Mouse (Mus musculus) midbrain, embryonic 13.5 days (tissue): ENCODE measurements around the gene Prm3. TPM values are rescaled to one million over a fixed set of nuclear protein-coding genes. Genes with fewer than 3 reads are reported as not detected.

Source experiments
- ATAC-seq: fragments of 200-750 bp; cut with Nextera tagmentation; 2 replicates; pipeline ENCODE4 v1.8.0; 2017; ENCODE audit warnings: mild to moderate bottlenecking, moderate TSS enrichment, moderate library complexity
- H3K27ac ChIP-seq: fragments of 300-500 bp; sonication (generic); 2 replicates; pipeline ENCODE4 v1.5.1; 2015; ENCODE audit warnings: inconsistent platforms, mild to moderate bottlenecking, moderate library complexity
- H3K27me3 ChIP-seq: fragments of 300-500 bp; sonication (generic); 2 replicates; pipeline ENCODE4 v1.6.1; 2015; ENCODE audit warnings: mild to moderate bottlenecking, inconsistent platforms
- H3K36me3 ChIP-seq: fragments of 300-500 bp; sonication (generic); 2 replicates; pipeline ENCODE4 v1.6.1; 2015; ENCODE audit warnings: mild to moderate bottlenecking, inconsistent platforms
- H3K4me1 ChIP-seq: fragments of 300-500 bp; sonication (generic); replicated peaks from 2 replicates; pipeline ENCODE4 v1.6.1; 2015; ENCODE audit warnings: inconsistent platforms
- H3K4me2 ChIP-seq: fragments of 300-500 bp; sonication (generic); replicated peaks from 2 replicates; pipeline ENCODE4 v1.6.1; 2015; ENCODE audit warnings: moderate library complexity, mild to moderate bottlenecking, inconsistent platforms
- H3K4me3 ChIP-seq: fragments of 300-500 bp; sonication (generic); replicated peaks from 2 replicates; pipeline ENCODE4 v1.5.1; 2015; ENCODE audit warnings: mild to moderate bottlenecking, inconsistent platforms
- H3K9ac ChIP-seq: fragments of 300-500 bp; sonication (generic); replicated peaks from 2 replicates; pipeline ENCODE4 v1.6.1; 2015; ENCODE audit warnings: mild to moderate bottlenecking, inconsistent platforms
- H3K9me3 ChIP-seq: fragments of 300-500 bp; sonication (generic); 2 replicates; pipeline ENCODE4 v1.6.1; 2016; ENCODE audit warnings: mild to moderate bottlenecking, inconsistent platforms
- WGBS: fragments of 180-500 bp; shearing (Covaris S2); methylation state at CpG from one replicate; pipeline ENCODE4 v1.1.7; 2015; 5-methylcytosine and 5-hydroxymethylcytosine counted together
- polyA plus RNA-seq: library from polyadenylated mRNA; unstranded; fragments of >200 nt; fragmentation: Nextera tagmentation; extraction: Ambion mirVana; gene quantifications from 2 replicates; pipeline ENCODE4 v1.2.1, GENCODE M21; 2015

Prm3 gene
- polyA plus RNA-seq, 1 experiment from 2014 or later = not detected

- 67% methylated on average over 6 of the region's 6 CpGs for WGBS
Observed at GRCm38 (mm10) chr16:10763540-10764264, 27.0 kb downstream of the Prm3 start.

DNA sequence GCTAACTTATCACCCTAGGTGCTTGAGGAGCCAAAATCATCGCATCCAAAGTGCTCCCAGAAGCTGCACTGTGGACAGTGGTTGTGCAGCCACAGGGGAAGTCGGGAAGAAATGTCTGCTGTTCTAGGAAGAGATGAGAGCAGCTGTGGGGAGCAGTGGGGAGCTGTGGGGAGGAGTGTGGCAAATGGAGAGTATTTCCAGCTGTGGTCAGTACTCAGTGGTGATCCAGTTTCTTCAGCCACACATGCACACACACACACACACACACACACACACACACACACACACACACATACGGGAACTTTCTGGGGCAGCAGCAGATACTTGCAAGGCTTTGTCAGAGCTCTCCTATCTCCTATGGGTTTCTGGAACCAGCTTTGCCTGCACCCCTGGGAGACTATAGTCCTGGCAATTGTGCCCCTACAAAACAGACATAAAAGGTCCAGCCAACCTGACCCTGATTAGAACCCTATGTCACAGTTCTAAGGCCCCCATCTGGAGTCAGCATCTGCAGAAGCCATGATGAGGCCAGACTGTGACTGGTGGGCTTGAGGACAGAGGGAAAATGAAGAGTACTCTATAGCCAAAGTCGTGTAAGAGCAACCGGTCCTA is 28.0 kb downstream of the Prm3 start:
- whole genome bisulfite sequencing = 78% methylated on average over 5 of the region's 5 CpGs
- no peaks in the 10 kb centered on the region for H3K27me3 ChIP-seq
- no peaks in the 10 kb centered on the region for H3K36me3 ChIP-seq
- no peak overlapping the region for H3K9ac ChIP-seq
- no peaks in the 10 kb centered on the region for H3K9me3 ChIP-seq
- H3K27ac ChIP-seq = no peak overlapping the region
- no peak for ATAC-seq
- no peaks in the 10 kb centered on the region for H3K4me1 ChIP-seq
- H3K4me3 ChIP-seq = no peak overlapping the region
- no peak overlapping the region for H3K4me2 ChIP-seq

More at GRCm38 (mm10) chr16:10763540-10764264, 27.0 kb downstream of the Prm3 start:
- Histone ChIP-seq H3K9ac (no peak overlapping the region), H3K36me3 (no peaks in the 10 kb centered on the region), H3K4me1 (no peaks in the 10 kb centered on the region), H3K27ac (no peak overlapping the region), H3K4me3 (no peak overlapping the region), H3K27me3 (no peaks in the 10 kb centered on the region), H3K4me2 (no peak overlapping the region), H3K9me3 (no peaks in the 10 kb centered on the region)
- ATAC-seq = no peak

GRCm38 (mm10) chr16:10761182-10761581 is 29.5 kb downstream of the Prm3 start:
- Histone ChIP-seq H3K4me2 (no peak overlapping the region), H3K36me3 (no peaks in the 10 kb centered on the region), H3K9ac (no peak overlapping the region), H3K4me1 (no peaks in the 10 kb centered on the region), H3K27ac (no peak overlapping the region), H3K4me3 (no peak overlapping the region), H3K27me3 (no peaks in the 10 kb centered on the region), H3K9me3 (no peaks in the 10 kb centered on the region)
- 80% methylated on average over 8 of the region's 8 CpGs for WGBS
- ATAC-seq = no peak

DNA sequence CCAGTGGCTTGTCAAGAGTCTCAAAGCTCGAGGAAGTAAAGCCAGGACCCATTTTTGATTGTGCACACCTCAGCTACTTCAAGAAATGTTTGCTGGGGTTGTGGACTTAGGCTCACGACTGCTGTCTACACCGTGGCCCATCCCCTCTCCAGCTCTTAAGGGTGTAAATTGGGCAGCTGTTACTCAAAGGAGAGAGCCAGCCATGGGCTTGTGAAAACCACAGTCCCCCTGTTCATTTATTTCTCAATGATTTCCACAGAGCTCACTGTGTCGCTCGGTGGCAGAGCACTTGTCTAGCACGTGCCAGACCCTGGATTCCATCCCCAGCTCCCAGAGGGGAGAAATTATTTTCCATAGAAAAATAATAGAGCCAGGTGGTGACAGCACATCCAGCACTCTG is 34.5 kb downstream of the Prm3 start:
- Histone ChIP-seq H3K4me1 (no peaks in the 10 kb centered on the region), H3K9ac (no peak overlapping the region), H3K27me3 (no peaks in the 10 kb centered on the region), H3K4me2 (no peak overlapping the region), H3K36me3 (no peaks in the 10 kb centered on the region), H3K4me3 (no peak overlapping the region), H3K27ac (no peak overlapping the region), H3K9me3 (no peaks in the 10 kb centered on the region)
- WGBS = 84% methylated on average over 5 of the region's 6 CpGs
- no peak for ATAC-seq

GRCm38 (mm10) chr16:10754521-10755296 is 36.0 kb downstream of the Prm3 start:
- Histone ChIP-seq H3K27ac (no peak overlapping the region), H3K4me2 (no peak overlapping the region), H3K4me1 (0 out of 2 replicates have a peak, but pooled peaks cover 2% of the 10 kb centered on the region), H3K27me3 (no peaks in the 10 kb centered on the region), H3K9me3 (no peaks in the 10 kb centered on the region), H3K9ac (no peak overlapping the region), H3K4me3 (no peak overlapping the region), H3K36me3 (no peaks in the 10 kb centered on the region)
- 92% methylated on average over 3 of the region's 3 CpGs for WGBS
- ATAC-seq = 0 out of 2 replicates have a peak, but pooled peaks have one; percentile 21

DNA sequence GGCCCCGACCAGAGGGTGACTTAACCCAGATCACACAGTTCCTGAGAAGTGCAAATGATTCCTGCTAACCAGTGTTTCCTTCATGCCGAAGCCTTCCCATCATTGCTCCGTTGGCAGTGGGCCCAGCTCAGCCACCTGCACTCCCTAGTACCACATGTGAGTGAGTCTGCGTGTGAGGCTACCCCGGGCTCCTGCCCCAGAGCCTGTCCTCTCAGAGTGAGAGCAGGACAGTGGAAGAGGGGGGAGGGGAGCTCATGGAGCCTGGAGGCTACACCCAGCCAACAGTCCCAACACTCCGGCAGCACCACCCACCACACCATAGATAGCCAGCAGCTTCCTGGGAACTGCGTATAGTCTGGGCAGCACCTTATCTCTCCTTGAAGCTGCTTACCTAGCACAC is 40.9 kb downstream of the Prm3 start:
- Histone ChIP-seq H3K36me3 (no peaks in the 10 kb centered on the region), H3K4me2 (no peak overlapping the region), H3K27me3 (no peaks in the 10 kb centered on the region), H3K27ac (no peak overlapping the region), H3K4me1 (0 out of 2 replicates have a peak, but pooled peaks cover 3% of the 10 kb centered on the region), H3K9ac (no peak overlapping the region), H3K4me3 (no peak overlapping the region), H3K9me3 (no peaks in the 10 kb centered on the region)
- no peak; the same call in 1 of the 2 replicates for ATAC-seq
- WGBS = 76% methylated on average over 7 of the region's 7 CpGs

DNA sequence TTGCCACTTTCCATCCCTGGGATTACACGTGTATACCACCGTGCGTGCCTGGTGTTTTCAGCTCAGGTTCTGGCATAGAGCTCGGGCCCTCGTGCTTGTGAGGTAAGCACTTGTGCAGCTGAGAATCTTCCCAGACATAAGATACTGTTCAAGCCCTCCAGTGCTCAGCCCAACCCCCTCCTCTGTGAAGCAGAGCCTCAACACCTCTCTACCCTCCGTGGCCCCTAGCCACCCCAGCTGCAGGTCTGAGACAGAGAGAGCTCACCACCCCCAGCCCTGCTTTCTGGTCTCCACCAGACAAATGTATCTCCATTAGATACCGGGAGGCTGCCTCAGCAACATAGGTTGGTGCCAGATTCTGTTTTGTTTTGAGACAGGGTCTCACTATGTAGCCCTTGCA is 41.5 kb downstream of the Prm3 start:
- H3K9ac ChIP-seq = no peak overlapping the region
- no peak for ATAC-seq
- no peak overlapping the region for H3K4me2 ChIP-seq
- H3K27me3 ChIP-seq = no peaks in the 10 kb centered on the region
- 0 out of 2 replicates have a peak, but pooled peaks cover 3% of the 10 kb centered on the region for H3K4me1 ChIP-seq
- H3K9me3 ChIP-seq = no peaks in the 10 kb centered on the region
- 80% methylated on average over 7 of the region's 7 CpGs for WGBS
- H3K4me3 ChIP-seq = no peak overlapping the region
- H3K27ac ChIP-seq = no peak overlapping the region
- no peaks in the 10 kb centered on the region for H3K36me3 ChIP-seq

- Histone ChIP-seq H3K27ac (no peak overlapping the region), H3K4me3 (no peak overlapping the region), H3K36me3 (no peaks in the 10 kb centered on the region), H3K4me2 (no peak overlapping the region), H3K27me3 (no peaks in the 10 kb centered on the region), H3K9ac (no peak overlapping the region), H3K4me1 (peaks cover 3% of the 10 kb centered on the region; the same call in 1 of the 2 replicates), H3K9me3 (no peaks in the 10 kb centered on the region)
- 93% methylated on average over 2 of the region's 2 CpGs for WGBS
- no peak for ATAC-seq
Observed at GRCm38 (mm10) chr16:10741082-10741481, 49.6 kb downstream of the Prm3 start.

Other genes with a start within 250 kb of the Prm3 start
- 14.8 and 18.2 TPM in 2 replicates for gene Dexi, start 247.9 kb downstream of the Prm3 start, polyA plus RNA-seq
- 65.7 and 70.2 TPM in 2 replicates for gene Clec16a, start 245.6 kb downstream of the Prm3 start, polyA plus RNA-seq
- gene Socs1, start 5.4 kb downstream of the Prm3 start, polyA plus RNA-seq = 1.3 and 2.3 TPM in 2 replicates
- gene Tnp2, start 2.3 kb downstream of the Prm3 start, polyA plus RNA-seq = not detected in 2 replicates
- gene Prm2, start 5.2 kb upstream of the Prm3 start, polyA plus RNA-seq = not detected in 2 replicates
- not detected in 2 replicates for gene Prm1, start 14.9 kb upstream of the Prm3 start, polyA plus RNA-seq
- gene Gm11172, start 22.0 kb upstream of the Prm3 start, polyA plus RNA-seq = not detected in 2 replicates
- 0.68 and 1.0 TPM in 2 replicates for gene Rmi2, start 44.1 kb upstream of the Prm3 start, polyA plus RNA-seq